Mouse (Mus musculus): Measurements from ENCODE around the gene Ccdc33.

DNA sequence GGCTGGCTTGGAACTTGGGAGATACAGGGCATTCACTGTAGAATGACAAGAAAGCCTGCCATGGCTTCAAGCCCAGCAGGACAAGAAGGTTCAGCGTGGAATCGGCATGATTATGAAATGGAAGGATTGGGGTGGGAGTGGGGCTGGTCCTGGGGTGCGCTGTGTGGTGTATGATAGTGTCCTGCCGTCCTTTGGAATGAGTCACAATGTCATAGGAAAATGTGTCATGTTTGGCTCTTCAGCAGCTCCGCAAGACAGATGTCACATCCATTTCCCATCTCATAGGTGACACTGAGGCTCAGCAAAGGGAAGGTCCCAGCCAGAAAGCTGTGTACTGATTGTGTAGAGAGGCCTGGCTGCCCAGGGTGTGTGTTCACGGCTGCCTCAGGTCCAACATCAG lies 102.8 kb downstream of the Ccdc33 start:
- TF ChIP-seq CTCF (IDR thresholded peaks at IDR 0.05) (no peak), POLR2A (IDR thresholded peaks at IDR 0.05; ENCODE audit: insufficient read depth, low read depth, low read length) (no peak), EP300 (IDR thresholded peaks at IDR 0.05; ENCODE audit: insufficient read depth, low read depth, low read length) (no peak)

Measured in heart, adult 2 months (tissue).